Mouse (Mus musculus) lung, postnatal 0 days (tissue): Measurements from ENCODE around the gene Zfp53.

Experiments
- CTCF ChIP-seq: IDR thresholded peaks from 2 replicates; pipeline ENCODE4 v1.5.1; 2016; ENCODE audit warnings: antibody characterized with exemption, mild to moderate bottlenecking
- EP300 ChIP-seq: IDR thresholded peaks from 2 replicates; pipeline ENCODE4 v1.6.1; 2016; ENCODE audit warnings: antibody characterized with exemption, mild to moderate bottlenecking, control low read depth

DNA sequence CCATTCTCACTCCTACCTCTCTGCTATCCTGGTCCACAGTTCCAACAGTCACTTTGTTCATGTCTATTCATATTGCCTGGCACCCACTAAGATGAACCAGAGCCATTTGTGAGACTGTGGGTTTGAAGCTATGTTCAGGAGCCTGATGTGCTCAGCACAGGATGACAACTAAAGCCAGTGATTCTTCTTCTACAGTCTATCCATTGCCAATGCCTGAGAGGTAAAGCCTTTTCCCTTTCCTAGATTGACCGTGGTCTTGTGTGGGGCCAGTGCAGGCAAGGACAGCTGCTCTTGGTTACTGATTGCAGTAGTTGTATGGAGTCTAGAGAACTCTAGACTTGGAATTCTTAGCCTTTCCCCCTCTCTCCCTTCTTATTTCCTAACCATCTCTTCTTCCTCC, 45.2 kb downstream of the Zfp53 start:
- TF ChIP-seq CTCF: no peak
- TF ChIP-seq EP300: no peak
